Mouse (Mus musculus): ENCODE measurements around the gene Sec14l1. TPM values are rescaled to one million over a fixed set of nuclear protein-coding genes. Genes with fewer than 3 reads are reported as not detected.
"Not testable (repeated sequence)": the region's sequence is repeated elsewhere in the genome, so short reads cannot be mapped to it uniquely, and the experiment has no call there.

Gene Sec14l1
- total RNA-seq (2021): 10 to 100 TPM; 52.3 to 52.8 TPM
- long read RNA-seq, experiment 1, full-length matches to known transcripts: 85 of 100 reads
- long read RNA-seq, experiment 1, partial matches to known transcripts: 11 of 100 reads
- long read RNA-seq, experiment 1, other reads (novel, unspliced or antisense): 4 of 100 reads
- long read RNA-seq, experiment 2, full-length matches to known transcripts: 64 of 82 reads
- long read RNA-seq, experiment 2, partial matches to known transcripts: 9 of 82 reads
- long read RNA-seq, experiment 2, other reads (novel, unspliced or antisense): 9 of 82 reads

- Histone ChIP-seq H3K4me3 (peak within 1 kb of the TSS; percentile 93), H3K27ac (peak within 1 kb of the TSS; percentile 99)
- intact Hi-C loops (cut with DNase I): loop anchor here (1.0 kb wide), 1 partner anchor 33 kb away; no protein-coding TSS in a partner anchor
- no peak for TF ChIP-seq CTCF (IDR thresholded peaks at IDR 0.05)
- peak; percentile 99 for DNase-seq
These were observed at the start of gene Sec14l1 for GRCm38 (mm10) chr11:117114592-117115345. Gene Sec14l1 (plus strand): TSS chr11:117115168.

GRCm38 (mm10) chr11:117065602-117066001 is 49.4 kb upstream of the Sec14l1 start:
- intact Hi-C loops (cut with DNase I); H3K4me3 ChIP-seq; DNase-seq; H3K27ac ChIP-seq: not testable (repeated sequence)

- no peak overlapping the region for H3K4me3 ChIP-seq
- intact Hi-C loops (cut with DNase I): no loop called here
- no peak overlapping the region for H3K27ac ChIP-seq
- TF ChIP-seq CTCF (IDR thresholded peaks at IDR 0.05): no peak
- DNase-seq: no peak
These were observed 48.2 kb upstream of the Sec14l1 start for GRCm38 (mm10) chr11:117066738-117067137.

- intact Hi-C loops (cut with DNase I): no loop called here
- DNase-seq: no peak
- no peak overlapping the region for H3K4me3 ChIP-seq
- H3K27ac ChIP-seq: no peak overlapping the region
- no peak for TF ChIP-seq CTCF (IDR thresholded peaks at IDR 0.05)
These were observed 46.6 kb upstream of the Sec14l1 start for GRCm38 (mm10) chr11:117068332-117068731.

- intact Hi-C loops (cut with DNase I): no loop called here
These were observed 45.9 kb upstream of the Sec14l1 start for GRCm38 (mm10) chr11:117069027-117069426.

GRCm38 (mm10) chr11:117070711-117071110 is 44.3 kb upstream of the Sec14l1 start:
- no peak for DNase-seq
- no peak for TF ChIP-seq CTCF (IDR thresholded peaks at IDR 0.05)
- intact Hi-C loops (cut with DNase I): loop anchor here (5.0 kb wide), 1 partner anchor 287 kb away; no protein-coding TSS in a partner anchor
- no peak overlapping the region for H3K27ac ChIP-seq
- no peak overlapping the region for H3K4me3 ChIP-seq

More at GRCm38 (mm10) chr11:117069027-117069426, 45.9 kb upstream of the Sec14l1 start:
- DNase-seq: no peak
- Histone ChIP-seq H3K27ac (no peak overlapping the region), H3K4me3 (no peak overlapping the region)
- peak; percentile 36; the same call in 1 of the 2 replicates for TF ChIP-seq CTCF (IDR thresholded peaks at IDR 0.05)

GRCm38 (mm10) chr11:117072128-117072527 is 42.8 kb upstream of the Sec14l1 start:
- Histone ChIP-seq H3K27ac (peak overlapping the region; percentile 40), H3K4me3 (no peak overlapping the region)
- peak; percentile 99 for TF ChIP-seq CTCF (IDR thresholded peaks at IDR 0.05)
- peak; percentile 88 for DNase-seq
- intact Hi-C loops (cut with DNase I): loop anchor here (1.0 to 5.0 kb wide), 2 partner anchors 105 to 285 kb away; no protein-coding TSS in a partner anchor

GRCm38 (mm10) chr11:117073426-117073825 is 41.5 kb upstream of the Sec14l1 start:
- Histone ChIP-seq H3K4me3 (no peak overlapping the region), H3K27ac (no peak overlapping the region)
- peak; percentile 29; the same call in 1 of the 2 replicates for TF ChIP-seq CTCF (IDR thresholded peaks at IDR 0.05)
- intact Hi-C loops (cut with DNase I): loop anchor here (5.0 kb wide), 1 partner anchor 284 kb away; no protein-coding TSS in a partner anchor
- DNase-seq: no peak

GRCm38 (mm10) chr11:117076576-117077196 is 38.3 kb upstream of the Sec14l1 start:
- no peak; the same call in 1 of the 2 replicates for TF ChIP-seq CTCF (IDR thresholded peaks at IDR 0.05)
- peak; percentile 91 for DNase-seq
- H3K27ac ChIP-seq: peak overlapping the region; percentile 97
- intact Hi-C loops (cut with DNase I): no loop called here
- H3K4me3 ChIP-seq: peak overlapping the region; percentile 95

- intact Hi-C loops (cut with DNase I): no loop called here
- peak overlapping the region; percentile 97 for H3K27ac ChIP-seq
- TF ChIP-seq CTCF (IDR thresholded peaks at IDR 0.05): no peak
- H3K4me3 ChIP-seq: peak overlapping the region; percentile 95
- DNase-seq: no peak
These were observed 37.7 kb upstream of the Sec14l1 start for GRCm38 (mm10) chr11:117077227-117077626.

GRCm38 (mm10) chr11:117077902-117078301 is 37.1 kb upstream of the Sec14l1 start:
- TF ChIP-seq CTCF (IDR thresholded peaks at IDR 0.05): no peak

GRCm38 (mm10) chr11:117078637-117079240 is 36.2 kb upstream of the Sec14l1 start:
- Histone ChIP-seq H3K4me3 (no peak overlapping the region), H3K27ac (no peak overlapping the region)
- no peak for TF ChIP-seq CTCF (IDR thresholded peaks at IDR 0.05)
- no peak for DNase-seq
- intact Hi-C loops (cut with DNase I): no loop called here

More at GRCm38 (mm10) chr11:117077902-117078301, 37.1 kb upstream of the Sec14l1 start:
- Histone ChIP-seq H3K27ac (peak overlapping the region; percentile 97), H3K4me3 (peak overlapping the region; percentile 95)
- intact Hi-C loops (cut with DNase I): no loop called here
- DNase-seq: no peak

All from gastrocnemius, adult 2 months (tissue).